Mouse (Mus musculus) heart, adult 2 months (tissue): ENCODE results near the gene Spi1. TPM values are rescaled to one million over a fixed set of nuclear protein-coding genes. Genes with fewer than 3 reads are reported as not detected.

Experiments
- DNase-seq, 2 experiments: peaks; one replicate each; pipeline ENCODE4 v3.0.0; 2021
- H3K27ac ChIP-seq: fragments of 200-600 bp; 2 replicates; pipeline ENCODE4 v1.8.1; 2022
- H3K27me3 ChIP-seq: fragments of 200-500 bp; 2 replicates; pipeline ENCODE4 v1.6.1; 2012; ENCODE audit warnings: mild to moderate bottlenecking, low read length, inconsistent platforms, mixed read lengths; ENCODE audit not compliant: control insufficient read depth, insufficient read depth
- H3K36me3 ChIP-seq: fragments of 200-500 bp; 2 replicates; pipeline ENCODE4 v1.6.1; 2012; ENCODE audit warnings: low read length, inconsistent platforms; ENCODE audit not compliant: control insufficient read depth, insufficient read depth
- H3K4me1 ChIP-seq: fragments of 200-500 bp; 2 replicates; pipeline ENCODE4 v1.6.1; 2011; ENCODE audit warnings: low read length; ENCODE audit not compliant: control insufficient read depth, insufficient read depth
- H3K4me3 ChIP-seq: fragments of 200-600 bp; 2 replicates; pipeline ENCODE4 v1.8.1; 2022
- H3K79me2 ChIP-seq: fragments of 200-500 bp; replicated peaks from 2 replicates; pipeline ENCODE4 v1.6.1; 2012; ENCODE audit warnings: mild to moderate bottlenecking, inconsistent platforms, low read length, moderate library complexity, mixed read lengths; ENCODE audit not compliant: control insufficient read depth, insufficient read depth
- H3K9ac ChIP-seq: fragments of 200-500 bp; 2 replicates; pipeline ENCODE4 v1.6.1; 2012; ENCODE audit warnings: low read depth, mild to moderate bottlenecking, control low read depth, inconsistent platforms, low read length, mixed read lengths
- CTCF ChIP-seq: fragments of 200-600 bp; IDR thresholded peaks from 2 replicates; pipeline ENCODE4 v1.8.1; 2022; ENCODE audit warnings: antibody characterized with exemption, mild to moderate bottlenecking, moderate library complexity
- EP300 ChIP-seq: fragments of 200-500 bp; IDR thresholded peaks from 2 replicates; pipeline ENCODE4 v1.6.1; 2011; ENCODE audit warnings: low read depth, low read length, control low read depth; ENCODE audit not compliant: insufficient read depth
- POLR2A ChIP-seq: fragments of 200-500 bp; IDR thresholded peaks from 2 replicates; pipeline ENCODE4 v1.6.1; 2011; ENCODE audit warnings: mild to moderate bottlenecking, low read depth, low read length, control low read depth; ENCODE audit not compliant: insufficient read depth
- WGBS: fragments of 180-500 bp; shearing (Covaris S2); methylation state at CpG from one replicate; pipeline ENCODE4 v1.1.7; 2018; 5-methylcytosine and 5-hydroxymethylcytosine counted together
- intact Hi-C: fragments of 180-260 bp; cut with DNase I; formaldehyde crosslinking; loops from one replicate; pipeline ENCODE4 v1.15.1; 2025
- polyA plus RNA-seq: library from polyadenylated mRNA; depleted of rRNA; stranded (reverse); fragments of >200 nt; gene quantifications from 2 replicates; pipeline ENCODE4 v1.2.3, GENCODE M21; 2012
- total RNA-seq, 2 experiments: library from RNA; stranded (reverse); gene quantifications; 2 replicates each; pipeline ENCODE4 v1.2.3; 2021

The Spi1 gene
- total and polyA plus RNA-seq, 3 experiments = 3.7 to 17.2 (median 6.2) TPM

GRCm38 (mm10) chr2:91132035-91132434 lies 49.8 kb downstream of the Spi1 start:
- no peak overlapping the region for H3K27ac ChIP-seq
- intact Hi-C loops = no loop called here

GRCm38 (mm10) chr2:91136513-91137412 lies 54.6 kb downstream of the Spi1 start:
- Histone ChIP-seq H3K4me3 (no peak overlapping the region), H3K36me3 (no peaks in the 10 kb centered on the region), H3K79me2 (no peaks in the 10 kb centered on the region), H3K27ac (no peak overlapping the region), H3K27me3 (no peaks in the 10 kb centered on the region), H3K9ac (no peak overlapping the region), H3K4me1 (no peaks in the 10 kb centered on the region)
- DNase-seq = peak in 1 of 2 experiments; percentile 37
- TF ChIP-seq CTCF (no peak), POLR2A (peak; percentile 40; the same call in 1 of the 2 replicates)
- intact Hi-C loops = no loop called here
- 50% methylated on average over 11 of the region's 11 CpGs for WGBS

More at GRCm38 (mm10) chr2:91132035-91132434, 49.8 kb downstream of the Spi1 start:
- Histone ChIP-seq H3K79me2 (no peaks in the 10 kb centered on the region), H3K4me3 (no peak overlapping the region), H3K36me3 (no peaks in the 10 kb centered on the region), H3K9ac (no peak overlapping the region), H3K4me1 (no peaks in the 10 kb centered on the region), H3K27me3 (no peaks in the 10 kb centered on the region)
- no peak for DNase-seq
- 18% methylated on average over 3 of the region's 3 CpGs for WGBS
- TF ChIP-seq CTCF (no peak), POLR2A (no peak), EP300 (no peak)

- no peaks in the 10 kb centered on the region for H3K27me3 ChIP-seq
- H3K27ac ChIP-seq = no peak overlapping the region
- intact Hi-C loops = no loop called here
- no peak overlapping the region for H3K9ac ChIP-seq
- WGBS = 64% methylated on average over 6 of the region's 6 CpGs
- no peaks in the 10 kb centered on the region for H3K79me2 ChIP-seq
- H3K4me1 ChIP-seq = no peaks in the 10 kb centered on the region
- H3K36me3 ChIP-seq = no peaks in the 10 kb centered on the region
- no peak overlapping the region for H3K4me3 ChIP-seq
- TF ChIP-seq CTCF (no peak), EP300 (no peak; the same call in 1 of the 2 replicates), POLR2A (peak; percentile 4; the same call in 1 of the 2 replicates)
- peak in 1 of 2 experiments; percentile 25 for DNase-seq
These were observed 55.3 kb downstream of the Spi1 start for GRCm38 (mm10) chr2:91137481-91137880.

GRCm38 (mm10) chr2:91139311-91139710 lies 57.1 kb downstream of the Spi1 start:
- Histone ChIP-seq H3K27ac (no peak overlapping the region), H3K4me1 (no peaks in the 10 kb centered on the region), H3K79me2 (no peaks in the 10 kb centered on the region), H3K27me3 (no peaks in the 10 kb centered on the region), H3K4me3 (no peak overlapping the region), H3K9ac (no peak overlapping the region), H3K36me3 (no peaks in the 10 kb centered on the region)
- WGBS = 55% methylated on average over 5 of the region's 5 CpGs
- no peak for DNase-seq
- intact Hi-C loops = no loop called here
- TF ChIP-seq POLR2A (no peak), EP300 (no peak), CTCF (no peak)

- intact Hi-C loops = no loop called here
- Histone ChIP-seq H3K9ac (no peak overlapping the region), H3K4me3 (no peak overlapping the region), H3K4me1 (no peaks in the 10 kb centered on the region), H3K79me2 (no peaks in the 10 kb centered on the region), H3K27me3 (no peaks in the 10 kb centered on the region), H3K36me3 (no peaks in the 10 kb centered on the region), H3K27ac (no peak overlapping the region)
- no peak for DNase-seq
- WGBS = 80% methylated on average over 8 of the region's 8 CpGs
- TF ChIP-seq CTCF (no peak), POLR2A (no peak), EP300 (no peak)
These were observed 57.6 kb downstream of the Spi1 start for GRCm38 (mm10) chr2:91139764-91140163.

GRCm38 (mm10) chr2:91142920-91143319 lies 60.7 kb downstream of the Spi1 start:
- no peaks in the 10 kb centered on the region for H3K36me3 ChIP-seq
- H3K9ac ChIP-seq = no peak overlapping the region
- no peak for DNase-seq
- 80% methylated on average over 6 of the region's 6 CpGs for WGBS
- TF ChIP-seq EP300 = no peak
- no peak for TF ChIP-seq POLR2A
- TF ChIP-seq CTCF = no peak
- no peak overlapping the region for H3K4me3 ChIP-seq
- intact Hi-C loops = no loop called here
- no peak overlapping the region for H3K27ac ChIP-seq
- no peaks in the 10 kb centered on the region for H3K79me2 ChIP-seq
- H3K4me1 ChIP-seq = no peaks in the 10 kb centered on the region
- no peaks in the 10 kb centered on the region for H3K27me3 ChIP-seq
